Mouse (Mus musculus): ENCODE measurements at regions not wholly inside any gene's neighbourhood (a gene's known extent, or its start where the extent isn't known, plus 50 kb on each side); places are given as distances from the start of the nearest gene placed in this dataset.

GRCm38 (mm10) chr10:26434586-26434985 is 58.8 kb upstream of the L3mbtl3 start:
- DNase-seq = no peak

- no peak for DNase-seq
These were observed 64.9 kb upstream of the L3mbtl3 start for GRCm38 (mm10) chr10:26440720-26441119.

GRCm38 (mm10) chr10:26484311-26484710 is 108.5 kb upstream of the L3mbtl3 start:
- DNase-seq = no peak

GRCm38 (mm10) chr10:26491351-26491750 is 115.6 kb upstream of the L3mbtl3 start:
- no peak for DNase-seq

- no peak for DNase-seq
These were observed 116.4 kb upstream of the L3mbtl3 start for GRCm38 (mm10) chr10:26492146-26492545.

GRCm38 (mm10) chr10:26492856-26493484 is 117.2 kb upstream of the L3mbtl3 start:
- no peak for DNase-seq

GRCm38 (mm10) chr10:26493801-26494200 is 118.0 kb upstream of the L3mbtl3 start:
- DNase-seq = no peak

GRCm38 (mm10) chr10:26494380-26494781 is 118.6 kb upstream of the L3mbtl3 start:
- DNase-seq = no peak

GRCm38 (mm10) chr10:26500265-26500935 is 124.6 kb upstream of the L3mbtl3 start:
- no peak for DNase-seq

- DNase-seq = no peak
These were observed 145.1 kb upstream of the L3mbtl3 start for GRCm38 (mm10) chr10:26520879-26521278.

- no peak for DNase-seq
These were observed 150.2 kb upstream of the L3mbtl3 start for GRCm38 (mm10) chr10:26525848-26526546.

- DNase-seq = no peak
These were observed 164.4 kb upstream of the L3mbtl3 start for GRCm38 (mm10) chr10:26540189-26540588.

- DNase-seq = no peak
These were observed 168.3 kb upstream of the L3mbtl3 start for GRCm38 (mm10) chr10:26544061-26544460.

GRCm38 (mm10) chr10:26544796-26545195 is 169.0 kb upstream of the L3mbtl3 start:
- no peak for DNase-seq

GRCm38 (mm10) chr10:26556246-26556645 is 180.5 kb upstream of the L3mbtl3 start:
- no peak for DNase-seq

- no peak for DNase-seq
These were observed 182.3 kb upstream of the L3mbtl3 start for GRCm38 (mm10) chr10:26558118-26558517.

- no peak for DNase-seq
These were observed 183.6 kb upstream of the L3mbtl3 start for GRCm38 (mm10) chr10:26559323-26559722.

GRCm38 (mm10) chr10:26560456-26560855 is 184.7 kb upstream of the L3mbtl3 start:
- DNase-seq = no peak

GRCm38 (mm10) chr10:26564462-26564861 is 188.7 kb upstream of the L3mbtl3 start:
- peak; percentile 1 for DNase-seq

GRCm38 (mm10) chr10:26567613-26568012 is 185.6 kb upstream of the Arhgap18 start:
- DNase-seq = no peak

GRCm38 (mm10) chr10:26570468-26570867 is 182.8 kb upstream of the Arhgap18 start:
- no peak for DNase-seq

GRCm38 (mm10) chr10:26571377-26571776 is 181.8 kb upstream of the Arhgap18 start:
- DNase-seq = no peak

GRCm38 (mm10) chr10:26576153-26576552 is 177.1 kb upstream of the Arhgap18 start:
- DNase-seq = no peak

GRCm38 (mm10) chr10:26577087-26577486 is 176.1 kb upstream of the Arhgap18 start:
- no peak for DNase-seq

Data from cerebellum, adult 11-12 months (tissue).